Mouse (Mus musculus): ENCODE results near the gene Agtpbp1.

- no peak for TF ChIP-seq CTCF (IDR thresholded peaks at IDR 0.05; ENCODE audit: borderline replicate concordance, control insufficient read depth, extremely low read depth, insufficient read depth, low read length, poor library complexity)
- no peak for TF ChIP-seq POLR2A (IDR thresholded peaks at IDR 0.05; ENCODE audit: control insufficient read depth, extremely low read depth, insufficient read depth, low read length, poor library complexity)
These were observed 78.6 kb downstream of the Agtpbp1 start for GRCm38 (mm10) chr13:59506450-59506849.
